8 mouse cellular contexts compared by ENCODE assay signal in genomic region chr16:21695242-21695578, GRCm38 (mm10). TPM values are rescaled to one million over a fixed set of nuclear protein-coding genes. Genes with fewer than 3 reads are reported as not detected.
DNase-seq lines count a peak whose midpoint lies in the region; ATAC-seq lines count a peak whose summit lies in the region.

No protein-coding gene starts in this region.

- WGBS in hindbrain, embryonic 15.5 days: under 1% methylated on average over 12 of the region's 12 CpGs
- 3% methylated on average over 12 of the region's 12 CpGs for WGBS in limb, embryonic 11.5 days
- under 1% methylated on average over 12 of the region's 12 CpGs for WGBS in midbrain, embryonic 10.5 days
- WGBS in stomach, embryonic 15.5 days: 2% methylated on average over 12 of the region's 12 CpGs

- peak overlapping the region; percentile 94 for H3K9ac ChIP-seq in hindbrain, embryonic 15.5 days
- no peak overlapping the region for H3K9ac ChIP-seq in limb, embryonic 11.5 days (ENCODE audit: low read length)
- H3K9ac ChIP-seq in stomach, embryonic 15.5 days: no peak overlapping the region

- H3K4me3 ChIP-seq in hindbrain, embryonic 15.5 days: peak overlapping the region; percentile 55
- H3K4me3 ChIP-seq in limb, embryonic 11.5 days (ENCODE audit: low read depth, low read length): peak overlapping the region; percentile 76
- peak overlapping the region; percentile 90 for H3K4me3 ChIP-seq in midbrain, embryonic 10.5 days
- H3K4me3 ChIP-seq in stomach, embryonic 15.5 days (replicated peaks): peak overlapping the region; percentile 80

- no peaks in the 10 kb centered on the region for H3K36me3 ChIP-seq in hindbrain, embryonic 15.5 days
- no peaks in the 10 kb centered on the region for H3K36me3 ChIP-seq in limb, embryonic 11.5 days (ENCODE audit: control insufficient read depth, insufficient read depth, low read length)
- H3K36me3 ChIP-seq in midbrain, embryonic 10.5 days: peaks cover 3% of the 10 kb centered on the region
- no peaks in the 10 kb centered on the region for H3K36me3 ChIP-seq in stomach, embryonic 15.5 days

- no peaks in the 10 kb centered on the region for H3K27me3 ChIP-seq in hindbrain, embryonic 15.5 days
- H3K27me3 ChIP-seq in limb, embryonic 11.5 days (ENCODE audit: control insufficient read depth, insufficient read depth, low read length): no peaks in the 10 kb centered on the region
- H3K27me3 ChIP-seq in midbrain, embryonic 10.5 days (ENCODE audit: low read depth, poor library complexity, severe bottlenecking): no peaks in the 10 kb centered on the region
- no peaks in the 10 kb centered on the region for H3K27me3 ChIP-seq in stomach, embryonic 15.5 days (replicated peaks)

- DNase-seq in left cerebral cortex, adult 18-20 months (ENCODE audit: low spot score in 2 of 2): peak; percentile 26 to 27
- DNase-seq in left cerebral cortex, adult 11 months (ENCODE audit: low spot score): no peak
- DNase-seq in cerebellum, postnatal 25 days: peak; percentile 60 to 63
- DNase-seq in gastrocnemius, postnatal 10 days: peak; percentile 37
- peak; percentile 62 for DNase-seq in limb, embryonic 11.5 days (ENCODE audit: low spot score)
- DNase-seq in midbrain, embryonic 10.5 days (ENCODE audit: low spot score): peak; percentile 75

- peaks cover 35% of the 10 kb centered on the region for H3K4me1 ChIP-seq in hindbrain, embryonic 15.5 days (replicated peaks)
- no peaks in the 10 kb centered on the region for H3K4me1 ChIP-seq in limb, embryonic 11.5 days (ENCODE audit: control insufficient read depth, insufficient read depth, low read length)
- H3K4me1 ChIP-seq in midbrain, embryonic 10.5 days: peaks cover 51% of the 10 kb centered on the region
- peaks cover 3% of the 10 kb centered on the region; the same call in 1 of the 2 replicates for H3K4me1 ChIP-seq in stomach, embryonic 15.5 days

- H3K9me3 ChIP-seq in hindbrain, embryonic 15.5 days: no peaks in the 10 kb centered on the region
- no peaks in the 10 kb centered on the region for H3K9me3 ChIP-seq in limb, embryonic 11.5 days (ENCODE audit: control insufficient read depth, low read length)
- peaks cover 12% of the 10 kb centered on the region; the same call in 1 of the 2 replicates for H3K9me3 ChIP-seq in midbrain, embryonic 10.5 days (replicated peaks)
- H3K9me3 ChIP-seq in stomach, embryonic 15.5 days: no peaks in the 10 kb centered on the region

- peak; percentile 72 for ATAC-seq in hindbrain, embryonic 15.5 days (ENCODE audit: low FRiP score, low read depth)
- peak; percentile 67; the same call in 1 of the 2 replicates for ATAC-seq in limb, embryonic 11.5 days (ENCODE audit: insufficient number of reproducible peaks, low FRiP score, low TSS enrichment, low read depth)
- peak; percentile 63 for ATAC-seq in stomach, embryonic 15.5 days (ENCODE audit: insufficient read depth, low FRiP score, low read depth)

- H3K4me2 ChIP-seq in hindbrain, embryonic 15.5 days: peak overlapping the region; percentile 89
- H3K4me2 ChIP-seq in limb, embryonic 11.5 days (ENCODE audit: low read depth, severe bottlenecking): peak overlapping the region; percentile 97
- H3K4me2 ChIP-seq in stomach, embryonic 15.5 days: peak overlapping the region; percentile 97

- H3K27ac ChIP-seq in hindbrain, embryonic 15.5 days (replicated peaks): peak overlapping the region; percentile 96
- H3K27ac ChIP-seq in limb, embryonic 11.5 days (replicated peaks; ENCODE audit: low read depth, low read length): no peak overlapping the region
- H3K27ac ChIP-seq in midbrain, embryonic 10.5 days (replicated peaks): peak overlapping the region; percentile 98
- peak overlapping the region; percentile 88; the same call in 1 of the 2 replicates for H3K27ac ChIP-seq in stomach, embryonic 15.5 days

RNA-seq across cellular contexts. Expression of gene 2510009E07Rik, which starts 0.7 kb away (rescaled TPM):
- total RNA-seq in left cerebral cortex, adult 18-20 months (2021): 10 to 100 TPM; 47.0 to 56.8 TPM
- 10 to 100 TPM; 27.5 to 34.9 TPM for total RNA-seq in gastrocnemius, postnatal 10 days (2021)
- polyA plus RNA-seq in hindbrain, embryonic 15.5 days (2015; fragmentation: Nextera tagmentation; extraction: Ambion mirVana): 49.9 and 53.2 TPM in 2 replicates
- polyA plus RNA-seq in limb, embryonic 11.5 days (2014; fragmentation: Nextera tagmentation; extraction: Ambion mirVana): 8.2 and 9.7 TPM in 2 replicates
- 81.7 and 97.5 TPM in 2 replicates for polyA plus RNA-seq in midbrain, embryonic 10.5 days (2016; fragmentation: Nextera tagmentation; extraction: Ambion mirVana)
- polyA plus RNA-seq in stomach, embryonic 15.5 days (2015; fragmentation: Nextera tagmentation; extraction: Ambion mirVana): 19.5 TPM in 2 replicates
